Mouse (Mus musculus) kidney, adult 2 months (tissue): ENCODE results near the gene Ppp1r15b.

Experiments used
- CTCF ChIP-seq: fragments of 200-500 bp; conservative IDR thresholded peaks from 2 replicates; pipeline ENCODE4 v1.5.1; 2011; ENCODE audit warnings: low read depth, mild to moderate bottlenecking, control low read depth, low read length, moderate library complexity, mixed read lengths; ENCODE audit not compliant: insufficient read depth, insufficient read length
- POLR2A ChIP-seq: fragments of 200-500 bp; IDR thresholded peaks from one replicate; pipeline ENCODE4 v1.6.1; 2011; ENCODE audit warnings: low read depth, low read length, control low read depth

- no peak for TF ChIP-seq POLR2A
- no peak for TF ChIP-seq CTCF
Observed at GRCm38 (mm10) chr1:133084708-133085416, 46.1 kb upstream of the Ppp1r15b start.
